Mouse (Mus musculus): ENCODE results near the gene Prnd. TPM values are rescaled to one million over a fixed set of nuclear protein-coding genes. Genes with fewer than 3 reads are reported as not detected.

Prnd gene
- polyA plus RNA-seq, 1 experiment from 2014 or later = 0.15 TPM

- ChIA-PET POLR2A (no interaction called here), CTCF (interaction anchor here (1.4 kb wide), 1 partner anchor 13 kb away, joined by 4 read pairs; no protein-coding TSS in a partner anchor)
- ATAC-seq (no peak), DNase-seq (ENCODE audit: low read depth, low spot score) (no peak)
- no peaks in the 10 kb centered on the region for H3K27me3 ChIP-seq
- no peak for TF ChIP-seq CTCF (IDR thresholded peaks at IDR 0.05)
- in situ Hi-C loops (cut with MboI; ENCODE audit: low pct_unique_long_range_greater_than_20kb) = no loop called here
Measured at GRCm38 (mm10) chr2:131995742-131996141, 45.1 kb downstream of the Prnd start.

GRCm38 (mm10) chr2:131996369-131996768 is 45.7 kb downstream of the Prnd start:
- CTCF ChIA-PET = interaction anchor here (2.0 kb wide), 1 partner anchor 14 kb away, joined by 7 read pairs; no protein-coding TSS in a partner anchor
- no peak for DNase-seq (ENCODE audit: low read depth, low spot score)
- H3K27me3 ChIP-seq = no peaks in the 10 kb centered on the region
- ATAC-seq = no peak
- in situ Hi-C loops (cut with MboI; ENCODE audit: low pct_unique_long_range_greater_than_20kb) = no loop called here
- POLR2A ChIA-PET = no interaction called here
- no peak for TF ChIP-seq CTCF (IDR thresholded peaks at IDR 0.05)

- no peaks in the 10 kb centered on the region for H3K27me3 ChIP-seq
- no peak for TF ChIP-seq CTCF (IDR thresholded peaks at IDR 0.05)
- in situ Hi-C loops (cut with MboI; ENCODE audit: low pct_unique_long_range_greater_than_20kb) = no loop called here
- ATAC-seq = no peak
- CTCF ChIA-PET = interaction anchor here (2.0 kb wide), 1 partner anchor 15 kb away, joined by 7 read pairs; no protein-coding TSS in a partner anchor
- POLR2A ChIA-PET = no interaction called here
- DNase-seq (ENCODE audit: low read depth, low spot score) = no peak
Measured at GRCm38 (mm10) chr2:131997356-131997755, 46.7 kb downstream of the Prnd start.

GRCm38 (mm10) chr2:132001696-132002334 is 51.2 kb downstream of the Prnd start:
- TF ChIP-seq CTCF (IDR thresholded peaks at IDR 0.05) = no peak
- no peaks in the 10 kb centered on the region for H3K27me3 ChIP-seq
- ChIA-PET CTCF (interaction anchor here (1.0 kb wide), 1 partner anchor 78 kb away, joined by 3 read pairs; no protein-coding TSS in a partner anchor), POLR2A (no interaction called here)
- ATAC-seq = no peak
- in situ Hi-C loops (cut with MboI; ENCODE audit: low pct_unique_long_range_greater_than_20kb) = no loop called here
- DNase-seq (ENCODE audit: low read depth, low spot score) = no peak

GRCm38 (mm10) chr2:132003916-132004315 is 53.3 kb downstream of the Prnd start:
- ChIA-PET CTCF (interaction anchor here (2.0 kb wide), 1 partner anchor 10 kb away, joined by 7 read pairs; no protein-coding TSS in a partner anchor), POLR2A (no interaction called here)
- in situ Hi-C loops (cut with MboI; ENCODE audit: low pct_unique_long_range_greater_than_20kb) = no loop called here
- DNase-seq (ENCODE audit: low read depth, low spot score) (no peak), ATAC-seq (no peak)
- no peak for TF ChIP-seq CTCF (IDR thresholded peaks at IDR 0.05)
- H3K27me3 ChIP-seq = no peaks in the 10 kb centered on the region

- ATAC-seq = no peak
- TF ChIP-seq CTCF (IDR thresholded peaks at IDR 0.05) = no peak
- POLR2A ChIA-PET = no interaction called here
- no peak for DNase-seq (ENCODE audit: low read depth, low spot score)
- CTCF ChIA-PET = interaction anchor here (2.0 kb wide), 1 partner anchor 10 kb away, joined by 7 read pairs; no protein-coding TSS in a partner anchor
- in situ Hi-C loops (cut with MboI; ENCODE audit: low pct_unique_long_range_greater_than_20kb) = no loop called here
- H3K27me3 ChIP-seq = no peaks in the 10 kb centered on the region
Measured at GRCm38 (mm10) chr2:132004495-132005136, 54.0 kb downstream of the Prnd start.

- no peak for DNase-seq (ENCODE audit: low read depth, low spot score)
- no peaks in the 10 kb centered on the region for H3K27me3 ChIP-seq
- ChIA-PET CTCF (interaction anchor here (2.0 kb wide), 1 partner anchor 11 kb away, joined by 7 read pairs; no protein-coding TSS in a partner anchor), POLR2A (no interaction called here)
- TF ChIP-seq CTCF (IDR thresholded peaks at IDR 0.05) = no peak
- in situ Hi-C loops (cut with MboI; ENCODE audit: low pct_unique_long_range_greater_than_20kb) = no loop called here
- no peak for ATAC-seq
Measured at GRCm38 (mm10) chr2:132005445-132005844, 54.8 kb downstream of the Prnd start.

Other genes with a start within 250 kb of the Prnd start
- not detected for gene Erv3, start 91.1 kb upstream of the Prnd start, polyA plus RNA-seq (2021)
- 148 TPM for gene Prnp, start 40.9 kb upstream of the Prnd start, polyA plus RNA-seq (2021)
- gene Prn, start 40.9 kb upstream of the Prnd start, polyA plus RNA-seq (2021) = not detected
- 3.2 TPM for gene Rassf2, start 79.4 kb downstream of the Prnd start, polyA plus RNA-seq (2021)
- gene Slc23a2, start 194.2 kb downstream of the Prnd start, polyA plus RNA-seq (2021) = 19.7 TPM

All from Patski (cell line).